Mouse (Mus musculus): ENCODE data around the gene Atmin.

DNA sequence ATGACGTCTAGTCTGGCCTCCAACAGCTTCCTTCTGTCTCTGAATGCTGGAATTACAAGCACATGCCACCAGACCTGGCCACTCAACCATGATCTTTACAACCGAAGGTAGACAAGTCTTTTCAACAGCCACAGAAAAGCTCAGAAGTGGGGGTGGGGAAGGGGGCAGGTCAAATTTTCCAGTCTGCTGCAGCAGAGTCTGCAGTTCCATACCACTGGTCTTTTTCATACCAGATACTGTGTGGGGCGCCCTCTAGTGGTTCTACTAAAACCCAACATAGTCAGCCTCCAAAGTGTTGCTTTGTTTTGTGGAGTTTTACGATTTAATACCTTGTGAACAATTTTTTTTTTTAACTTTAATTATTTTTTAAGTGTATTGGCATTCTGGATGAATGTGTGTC, 36.9 kb downstream of the Atmin start:
- TF ChIP-seq CTCF (IDR thresholded peaks at IDR 0.05; ENCODE audit: extremely low read depth, insufficient read depth, low read length) (peak; percentile 54; the same call in 1 of the 2 replicates), POLR2A (IDR thresholded peaks at IDR 0.05; ENCODE audit: extremely low read depth, insufficient read depth, low read length) (no peak)
